Mouse (Mus musculus) 3T3-L1 (cell line): ENCODE data around the gene Crybg3.
A peak's percentile ranks its signal among the peaks of the same experiment; 100 is the strongest.

ENCODE experiments used
- DNase-seq: peaks from one replicate; pipeline ENCODE4 v3.0.0-alpha.2; 2015; ENCODE audit warnings: low read depth, low spot score

The Crybg3 gene

GRCm38 (mm10) chr16:59583515-59583914 is 17.3 kb downstream of the Crybg3 start:
- peak; percentile 57 for DNase-seq

- no peak for DNase-seq
Observed at GRCm38 (mm10) chr16:59579237-59579636, 21.5 kb downstream of the Crybg3 start.

- DNase-seq, result no peak
Observed at GRCm38 (mm10) chr16:59573961-59574360, 26.8 kb downstream of the Crybg3 start.

- no peak for DNase-seq
Observed at GRCm38 (mm10) chr16:59572685-59573084, 28.1 kb downstream of the Crybg3 start.

GRCm38 (mm10) chr16:59570807-59571206 is 30.0 kb downstream of the Crybg3 start:
- no peak for DNase-seq

GRCm38 (mm10) chr16:59569837-59570236 is 30.9 kb downstream of the Crybg3 start:
- no peak for DNase-seq

- DNase-seq, result no peak
Observed at GRCm38 (mm10) chr16:59567721-59568381, 32.9 kb downstream of the Crybg3 start.

GRCm38 (mm10) chr16:59566437-59566836 is 34.3 kb downstream of the Crybg3 start:
- no peak for DNase-seq

- DNase-seq, result no peak
Observed at GRCm38 (mm10) chr16:59565631-59566030, 35.1 kb downstream of the Crybg3 start.

GRCm38 (mm10) chr16:59564025-59564424 is 36.8 kb downstream of the Crybg3 start:
- no peak for DNase-seq

- no peak for DNase-seq
Observed at GRCm38 (mm10) chr16:59559300-59560200, 41.2 kb downstream of the Crybg3 start.

- DNase-seq, result no peak
Observed at GRCm38 (mm10) chr16:59558916-59559299, 41.9 kb downstream of the Crybg3 start.

GRCm38 (mm10) chr16:59553490-59554161 is 47.2 kb downstream of the Crybg3 start:
- no peak for DNase-seq

- DNase-seq, result no peak
Observed at GRCm38 (mm10) chr16:59551507-59551906, 49.3 kb downstream of the Crybg3 start.

GRCm38 (mm10) chr16:59549631-59550030 is 51.1 kb downstream of the Crybg3 start:
- DNase-seq, result no peak

GRCm38 (mm10) chr16:59548582-59548947 is 52.2 kb downstream of the Crybg3 start:
- no peak for DNase-seq

- peak; percentile 35 for DNase-seq
Observed at GRCm38 (mm10) chr16:59547887-59548581, 52.7 kb downstream of the Crybg3 start.

GRCm38 (mm10) chr16:59547466-59547865 is 53.3 kb downstream of the Crybg3 start:
- no peak for DNase-seq

- no peak for DNase-seq
Observed at GRCm38 (mm10) chr16:59545360-59545759, 55.4 kb downstream of the Crybg3 start.

- no peak for DNase-seq
Observed at GRCm38 (mm10) chr16:59541382-59541781, 59.4 kb downstream of the Crybg3 start.

- DNase-seq, result no peak
Observed at GRCm38 (mm10) chr16:59540944-59541343, 59.8 kb downstream of the Crybg3 start.

- no peak for DNase-seq
Observed at GRCm38 (mm10) chr16:59535673-59536072, 65.1 kb downstream of the Crybg3 start.
